Mouse (Mus musculus) neural tube, embryonic 11.5 days (tissue): ENCODE measurements around the gene Tmcc3. TPM values are rescaled to one million over a fixed set of nuclear protein-coding genes. Genes with fewer than 3 reads are reported as not detected.

ENCODE experiments used
- ATAC-seq: fragments of 200-750 bp; cut with Nextera tagmentation; 2 replicates; pipeline ENCODE4 v1.8.0; 2017; ENCODE audit warnings: moderate number of reproducible peaks, mild to moderate bottlenecking, moderate TSS enrichment, moderate library complexity; ENCODE audit not compliant: insufficient read depth, low FRiP score, low TSS enrichment
- DNase-seq: peaks from one replicate; pipeline ENCODE4 v3.0.0-alpha.2; 2015; ENCODE audit warnings: low spot score
- H3K27ac ChIP-seq: fragments of 300-500 bp; sonication (generic); 2 replicates; pipeline ENCODE4 v1.5.1; 2014; ENCODE audit warnings: low read depth, mild to moderate bottlenecking, low read length
- H3K27me3 ChIP-seq: fragments of 300-500 bp; sonication (generic); 2 replicates; pipeline ENCODE4 v1.6.1; 2014; ENCODE audit warnings: mild to moderate bottlenecking, low read length, mixed read lengths; ENCODE audit not compliant: control insufficient read depth, insufficient read depth
- H3K36me3 ChIP-seq: fragments of 300-500 bp; sonication (generic); 2 replicates; pipeline ENCODE4 v1.6.1; 2014; ENCODE audit warnings: mild to moderate bottlenecking, low read length, moderate library complexity, mixed read lengths; ENCODE audit not compliant: control insufficient read depth, insufficient read depth
- H3K4me1 ChIP-seq: fragments of 300-500 bp; sonication (generic); 2 replicates; pipeline ENCODE4 v1.6.1; 2014; ENCODE audit warnings: low read length, mixed read lengths; ENCODE audit not compliant: control insufficient read depth, insufficient read depth
- H3K4me2 ChIP-seq: fragments of 300-500 bp; sonication (generic); 2 replicates; pipeline ENCODE4 v1.6.1; 2014; ENCODE audit warnings: low read depth, mild to moderate bottlenecking, moderate library complexity
- H3K4me3 ChIP-seq: fragments of 300-500 bp; sonication (generic); 2 replicates; pipeline ENCODE4 v1.5.1; 2014; ENCODE audit warnings: low read depth, low read length
- H3K9ac ChIP-seq: fragments of 300-500 bp; sonication (generic); 2 replicates; pipeline ENCODE4 v1.6.1; 2014; ENCODE audit warnings: mild to moderate bottlenecking, low read length
- H3K9me3 ChIP-seq: fragments of 300-500 bp; sonication (generic); 2 replicates; pipeline ENCODE4 v1.6.1; 2016; ENCODE audit warnings: low read length; ENCODE audit not compliant: control insufficient read depth
- WGBS: fragments of 180-500 bp; shearing (Covaris S2); extraction: QIAGEN DNeasy Blood & Tissue Kit; methylation state at CpG from one replicate; pipeline ENCODE4 v1.1.7; 2014; 5-methylcytosine and 5-hydroxymethylcytosine counted together
- polyA plus RNA-seq: library from polyadenylated mRNA; unstranded; fragments of >200 nt; fragmentation: Nextera tagmentation; extraction: Ambion mirVana; gene quantifications from 2 replicates; pipeline ENCODE4 v1.2.1, GENCODE M21; 2014

Tmcc3 gene
- polyA plus RNA-seq, 1 experiment from 2014 or later, result 6.1 TPM

DNA sequence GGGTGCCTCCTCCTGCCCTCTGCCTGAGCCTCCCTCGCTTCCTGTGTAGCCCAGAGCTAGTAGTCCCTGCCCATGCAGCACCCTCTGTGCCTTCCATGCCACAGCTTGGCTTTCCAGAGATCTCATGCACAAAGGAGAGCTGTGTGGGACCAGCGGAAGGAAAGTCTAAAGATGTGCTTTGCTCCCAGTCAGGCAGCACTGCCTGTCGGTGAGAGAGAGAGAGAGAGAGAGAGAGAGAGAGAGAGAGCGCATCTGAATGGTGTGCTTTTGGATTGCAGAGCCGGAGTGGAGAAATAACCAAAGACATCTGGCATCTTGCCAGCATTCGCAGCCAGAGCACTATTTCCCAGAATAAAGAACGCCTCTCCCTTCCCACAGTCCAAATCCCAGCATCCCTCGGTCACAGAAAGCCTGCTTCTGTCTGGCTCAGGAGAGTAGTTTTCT, 182.7 kb downstream of the Tmcc3 start:
- Histone ChIP-seq H3K4me3 (no peak overlapping the region), H3K4me2 (no peak overlapping the region), H3K36me3 (no peaks in the 10 kb centered on the region), H3K27ac (0 out of 2 replicates have a peak overlapping the region, but pooled peaks have one; percentile 15), H3K4me1 (peaks cover 4% of the 10 kb centered on the region; the same call in 1 of the 2 replicates), H3K9ac (no peak overlapping the region), H3K9me3 (no peaks in the 10 kb centered on the region), H3K27me3 (no peaks in the 10 kb centered on the region)
- 66% methylated on average over 8 of the region's 8 CpGs for WGBS
- DNase-seq, result peak; percentile 26
- no peak for ATAC-seq

DNA sequence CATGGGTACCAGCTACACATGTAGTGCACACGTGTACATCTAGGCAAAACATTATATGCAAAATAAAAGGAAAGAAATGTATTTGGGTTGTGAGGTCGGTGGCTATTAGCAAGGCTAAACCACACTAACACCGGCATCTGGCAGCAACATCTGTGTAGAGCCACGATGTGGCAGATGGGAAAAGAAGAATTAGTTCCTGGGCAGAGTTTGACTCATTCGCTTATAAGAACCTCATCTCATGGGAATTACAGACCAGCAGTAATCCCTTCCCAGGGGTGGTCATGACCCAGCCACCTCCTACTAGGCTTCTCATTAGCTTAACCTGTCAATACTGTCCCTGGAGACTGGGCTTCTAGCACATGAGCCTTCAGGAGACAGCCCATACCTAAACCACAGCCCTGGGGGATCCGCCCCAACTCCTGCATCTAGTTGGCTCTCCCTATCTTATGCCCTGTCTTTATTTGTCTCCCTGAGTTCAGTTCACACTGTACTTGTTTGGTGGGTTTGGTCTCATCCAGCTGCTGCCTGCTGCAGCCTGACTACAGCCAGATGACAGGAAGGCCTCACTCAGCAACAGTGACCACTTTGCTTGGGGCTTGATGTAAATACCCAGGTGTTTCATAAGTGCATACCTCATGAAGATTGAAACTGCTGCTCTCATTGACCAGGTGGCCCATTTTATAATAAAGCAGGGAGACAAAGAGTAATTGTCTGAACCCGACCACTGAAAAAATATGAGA, 183.9 kb downstream of the Tmcc3 start:
- no peak for DNase-seq
- H3K4me3 ChIP-seq, result no peak overlapping the region
- WGBS, result 87% methylated on average over 7 of the region's 7 CpGs
- no peak overlapping the region for H3K4me2 ChIP-seq
- no peak overlapping the region for H3K27ac ChIP-seq
- H3K27me3 ChIP-seq, result no peaks in the 10 kb centered on the region
- H3K9ac ChIP-seq, result no peak overlapping the region
- H3K4me1 ChIP-seq, result peaks cover 4% of the 10 kb centered on the region; the same call in 1 of the 2 replicates
- H3K36me3 ChIP-seq, result no peaks in the 10 kb centered on the region
- no peak for ATAC-seq
- H3K9me3 ChIP-seq, result no peaks in the 10 kb centered on the region

DNA sequence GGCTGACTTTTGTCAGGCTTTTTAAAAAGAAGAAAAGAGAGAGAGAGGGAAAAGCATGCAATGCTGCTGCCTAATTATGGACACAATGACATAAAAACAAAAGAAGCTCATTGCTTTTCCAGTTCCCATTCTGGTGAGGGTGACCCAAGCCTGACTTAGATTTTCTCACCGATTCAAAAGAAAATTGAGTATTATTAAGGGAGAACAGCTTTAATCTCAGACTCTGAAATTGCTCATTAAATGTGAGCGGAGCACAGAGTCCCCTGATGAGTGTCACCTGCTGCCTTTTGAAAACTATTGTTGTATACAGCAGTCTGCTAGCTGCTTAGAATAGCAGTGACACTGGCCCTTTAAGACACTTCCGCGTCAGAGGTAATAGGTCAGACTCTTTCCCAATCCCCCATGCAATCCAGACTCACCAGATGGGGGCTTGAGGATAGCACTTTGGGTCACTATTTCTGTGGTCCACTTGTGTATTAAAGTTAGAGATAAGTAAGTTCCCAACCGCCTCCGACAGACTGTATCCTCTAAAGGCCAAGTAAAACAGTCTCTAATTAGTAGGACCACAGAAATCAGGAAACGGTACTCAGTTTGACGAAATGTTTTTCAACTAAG, 185.2 kb downstream of the Tmcc3 start:
- no peak overlapping the region for H3K4me3 ChIP-seq
- no peak for ATAC-seq

DNA sequence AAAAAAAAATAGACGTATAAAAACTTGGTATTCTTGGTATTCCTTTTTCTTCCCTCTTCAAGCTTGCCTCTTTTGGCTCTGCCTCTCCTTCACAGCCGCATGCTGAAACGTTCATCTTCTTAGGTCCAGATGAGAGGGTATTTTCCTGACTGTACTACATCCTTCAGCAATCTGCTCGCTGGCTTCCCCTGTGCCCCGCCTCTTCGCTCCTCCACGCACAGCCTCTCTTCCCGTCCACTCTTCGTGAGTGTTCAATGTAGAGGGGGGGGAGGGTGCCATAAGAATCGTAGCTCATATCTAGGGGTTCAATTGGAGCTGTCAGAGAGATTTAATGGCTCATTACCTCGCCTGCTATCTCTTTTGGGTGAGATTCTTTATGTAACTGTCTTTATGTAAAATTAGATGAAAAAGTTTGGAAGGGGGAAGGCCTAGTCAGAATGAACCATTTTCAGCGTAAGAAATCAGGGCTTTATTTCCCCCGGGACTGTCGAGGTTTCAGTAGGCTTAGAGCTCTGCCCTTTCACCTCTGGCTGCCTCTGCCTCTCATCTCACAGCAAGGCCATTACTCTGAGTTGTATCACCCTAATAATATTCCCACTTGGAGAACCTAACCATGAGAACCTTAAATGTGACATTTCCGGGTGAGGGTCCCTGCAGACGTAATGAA, 188.6 kb downstream of the Tmcc3 start:
- Histone ChIP-seq H3K27ac (0 out of 2 replicates have a peak overlapping the region, but pooled peaks have one; percentile 31), H3K4me2 (no peak overlapping the region), H3K36me3 (no peaks in the 10 kb centered on the region), H3K4me3 (no peak overlapping the region), H3K9ac (no peak overlapping the region), H3K9me3 (no peaks in the 10 kb centered on the region), H3K4me1 (no peaks in the 10 kb centered on the region), H3K27me3 (no peaks in the 10 kb centered on the region)
- ATAC-seq, result no peak; the same call in 1 of the 2 replicates
- 32% methylated on average over 16 of the region's 16 CpGs for WGBS
- no peak for DNase-seq

More for the DNA sequence above, 185.2 kb downstream of the Tmcc3 start:
- Histone ChIP-seq H3K4me2 (no peak overlapping the region), H3K27me3 (no peaks in the 10 kb centered on the region), H3K9me3 (no peaks in the 10 kb centered on the region), H3K4me1 (peaks cover 4% of the 10 kb centered on the region; the same call in 1 of the 2 replicates), H3K9ac (no peak overlapping the region), H3K36me3 (no peaks in the 10 kb centered on the region), H3K27ac (no peak overlapping the region)
- no peak for DNase-seq
- WGBS, result 80% methylated on average over 8 of the region's 8 CpGs

DNA sequence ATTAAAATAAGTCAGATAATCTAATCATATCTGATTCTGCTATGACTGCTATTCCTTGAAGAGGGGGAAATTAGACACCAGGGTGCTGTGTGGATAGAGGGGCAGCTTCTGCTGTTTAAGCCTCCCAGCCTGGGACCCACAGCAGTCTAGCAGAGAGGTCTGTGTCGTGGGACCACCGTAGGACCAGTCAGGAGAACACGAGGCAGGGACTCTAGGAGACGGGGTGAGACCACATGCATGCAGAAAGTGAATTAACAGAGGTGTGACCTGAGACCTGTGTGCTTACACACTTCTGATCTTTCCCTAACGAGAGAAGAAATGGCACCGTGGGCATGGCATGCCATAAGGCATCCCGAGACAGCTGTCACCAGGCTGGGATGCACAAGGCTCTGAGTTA, 189.1 kb downstream of the Tmcc3 start:
- no peak for DNase-seq
- Histone ChIP-seq H3K9me3 (no peaks in the 10 kb centered on the region), H3K4me3 (no peak overlapping the region), H3K36me3 (no peaks in the 10 kb centered on the region), H3K9ac (no peak overlapping the region), H3K27me3 (no peaks in the 10 kb centered on the region), H3K4me1 (no peaks in the 10 kb centered on the region), H3K27ac (peak overlapping the region; percentile 31; the same call in 1 of the 2 replicates), H3K4me2 (no peak overlapping the region)
- 67% methylated on average over 7 of the region's 7 CpGs for WGBS
- no peak for ATAC-seq

DNA sequence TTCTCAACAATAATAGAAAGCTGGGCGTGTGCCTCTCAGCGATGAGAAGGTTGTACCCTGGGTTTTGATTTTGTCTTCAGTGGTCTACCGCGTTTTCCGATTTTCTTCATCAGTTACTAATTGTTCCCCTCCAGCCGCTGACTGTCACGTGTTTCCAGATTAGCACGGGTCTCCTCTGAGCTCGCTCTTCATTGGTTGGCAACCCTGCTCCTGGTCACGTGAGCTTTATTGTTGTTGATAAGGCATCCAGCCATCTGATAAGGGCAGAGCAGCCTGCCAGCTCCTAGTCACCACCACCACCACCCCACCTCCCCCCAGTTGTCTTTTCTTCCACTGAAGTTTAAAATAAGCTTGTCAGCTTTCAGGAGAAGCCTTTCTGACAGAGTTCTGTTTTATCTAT, 190.0 kb downstream of the Tmcc3 start:
- no peaks in the 10 kb centered on the region for H3K4me1 ChIP-seq
- no peak overlapping the region for H3K27ac ChIP-seq
- H3K4me2 ChIP-seq, result no peak overlapping the region
- H3K27me3 ChIP-seq, result no peaks in the 10 kb centered on the region
- no peak overlapping the region for H3K4me3 ChIP-seq
- H3K9ac ChIP-seq, result no peak overlapping the region
- no peak for ATAC-seq
- H3K36me3 ChIP-seq, result no peaks in the 10 kb centered on the region
- H3K9me3 ChIP-seq, result no peaks in the 10 kb centered on the region
- 88% methylated on average over 10 of the region's 10 CpGs for WGBS
- DNase-seq, result no peak

DNA sequence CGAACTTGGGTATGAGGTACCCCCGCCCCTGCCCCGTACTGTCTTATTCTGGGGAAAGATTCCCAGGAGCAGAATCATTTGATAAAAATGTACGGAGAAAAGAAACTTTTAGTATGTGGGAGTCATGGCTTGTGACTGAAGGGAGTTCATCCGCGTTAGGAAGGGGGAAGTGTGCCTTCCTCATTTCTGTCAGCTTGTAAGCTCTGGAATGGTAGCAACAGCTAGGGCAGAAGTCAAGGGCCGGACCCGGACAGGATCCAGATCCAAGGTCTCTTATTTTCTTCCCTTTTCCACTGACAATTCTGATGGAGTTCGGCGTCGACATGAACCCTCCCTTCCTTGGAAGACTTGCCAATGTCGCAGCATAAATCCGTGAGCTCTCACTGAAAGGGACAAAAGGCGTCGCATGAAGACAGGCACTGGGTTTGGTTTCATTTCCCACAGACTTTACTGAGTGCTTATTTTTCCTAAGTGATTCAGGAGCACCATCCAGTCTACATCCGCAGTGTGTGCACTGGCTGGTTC, 193.6 kb downstream of the Tmcc3 start:
- Histone ChIP-seq H3K9me3 (no peaks in the 10 kb centered on the region), H3K4me3 (no peak overlapping the region), H3K27me3 (no peaks in the 10 kb centered on the region), H3K36me3 (no peaks in the 10 kb centered on the region), H3K4me1 (no peaks in the 10 kb centered on the region), H3K27ac (no peak overlapping the region), H3K4me2 (no peak overlapping the region), H3K9ac (no peak overlapping the region)
- DNase-seq, result no peak
- 85% methylated on average over 16 of the region's 16 CpGs for WGBS
- no peak for ATAC-seq

DNA sequence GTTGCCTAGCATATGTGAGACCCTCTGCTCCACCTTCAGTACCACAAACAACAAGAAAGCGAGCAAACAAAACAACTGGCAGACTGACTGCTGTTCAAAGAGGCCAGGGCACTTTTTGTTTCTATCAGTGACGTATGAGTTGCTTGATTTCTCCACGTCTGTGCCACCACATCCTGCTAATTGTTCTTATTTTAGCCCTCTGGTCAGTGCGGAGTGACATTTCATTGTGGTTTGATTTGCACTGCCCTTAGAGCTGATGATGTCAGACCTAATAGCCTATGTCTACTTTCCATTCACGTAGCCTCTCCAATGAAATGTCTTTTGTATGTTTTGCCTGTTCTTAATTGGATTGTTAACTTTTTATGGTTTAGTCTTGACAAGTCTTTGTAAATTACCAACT, 197.1 kb downstream of the Tmcc3 start:
- ATAC-seq (no peak), DNase-seq (no peak)
- Histone ChIP-seq H3K4me1 (no peaks in the 10 kb centered on the region), H3K4me3 (no peak overlapping the region), H3K9me3 (no peaks in the 10 kb centered on the region), H3K27me3 (no peaks in the 10 kb centered on the region; the same call in 1 of the 2 replicates), H3K4me2 (no peak overlapping the region), H3K36me3 (no peaks in the 10 kb centered on the region), H3K27ac (no peak overlapping the region), H3K9ac (no peak overlapping the region)
- WGBS, result 72% methylated on average over 5 of the region's 5 CpGs
